Mouse (Mus musculus): ENCODE measurements at regions not wholly inside any gene's neighbourhood (a gene's known extent, or its start where the extent isn't known, plus 50 kb on each side); places are given as distances from the start of the nearest gene placed in this dataset.
A peak's percentile ranks its signal among the peaks of the same experiment; 100 is the strongest.

- WGBS (ENCODE audit: insufficient replicate concordance): 52% methylated on average over 4 of the region's 4 CpGs
- peak; percentile 66 for ATAC-seq (ENCODE audit: low read depth)
- no peak overlapping the region for H3K27ac ChIP-seq
- DNase-seq: no peak
- no peak overlapping the region for H3K9ac ChIP-seq
- H3K27me3 ChIP-seq: no peaks in the 10 kb centered on the region
- no peak overlapping the region for H3K4me3 ChIP-seq (replicated peaks)
- no peaks in the 10 kb centered on the region for H3K9me3 ChIP-seq (replicated peaks)
- peaks cover 26% of the 10 kb centered on the region for H3K4me1 ChIP-seq (replicated peaks)
- no peak overlapping the region for H3K4me2 ChIP-seq
- no peaks in the 10 kb centered on the region for H3K36me3 ChIP-seq
These were observed 99.1 kb downstream of the Hes1 start for GRCm38 (mm10) chr16:30163303-30163702.

- H3K27me3 ChIP-seq: no peaks in the 10 kb centered on the region
- WGBS (ENCODE audit: insufficient replicate concordance): 50% methylated on average over 3 of the region's 3 CpGs
- H3K9me3 ChIP-seq (replicated peaks): no peaks in the 10 kb centered on the region
- peaks cover 16% of the 10 kb centered on the region for H3K4me1 ChIP-seq (replicated peaks)
- H3K4me2 ChIP-seq: no peak overlapping the region
- H3K9ac ChIP-seq: no peak overlapping the region
- no peak for DNase-seq
- no peaks in the 10 kb centered on the region for H3K36me3 ChIP-seq
- no peak overlapping the region for H3K4me3 ChIP-seq (replicated peaks)
- no peak overlapping the region for H3K27ac ChIP-seq
- ATAC-seq (ENCODE audit: low read depth): no peak
These were observed 101.5 kb downstream of the Hes1 start for GRCm38 (mm10) chr16:30165667-30166180.

GRCm38 (mm10) chr16:30171381-30172079 is 95.8 kb downstream of the Cpn2 start:
- WGBS (ENCODE audit: insufficient replicate concordance): 69% methylated on average over 24 of the region's 24 CpGs
- ATAC-seq (ENCODE audit: low read depth): no peak
- DNase-seq: no peak
- H3K4me2 ChIP-seq: no peak overlapping the region
- H3K9ac ChIP-seq: no peak overlapping the region
- H3K9me3 ChIP-seq (replicated peaks): no peaks in the 10 kb centered on the region
- peaks cover 27% of the 10 kb centered on the region for H3K4me1 ChIP-seq (replicated peaks)
- no peaks in the 10 kb centered on the region for H3K27me3 ChIP-seq
- no peak overlapping the region for H3K27ac ChIP-seq
- H3K4me3 ChIP-seq (replicated peaks): no peak overlapping the region
- no peaks in the 10 kb centered on the region for H3K36me3 ChIP-seq

DNA sequence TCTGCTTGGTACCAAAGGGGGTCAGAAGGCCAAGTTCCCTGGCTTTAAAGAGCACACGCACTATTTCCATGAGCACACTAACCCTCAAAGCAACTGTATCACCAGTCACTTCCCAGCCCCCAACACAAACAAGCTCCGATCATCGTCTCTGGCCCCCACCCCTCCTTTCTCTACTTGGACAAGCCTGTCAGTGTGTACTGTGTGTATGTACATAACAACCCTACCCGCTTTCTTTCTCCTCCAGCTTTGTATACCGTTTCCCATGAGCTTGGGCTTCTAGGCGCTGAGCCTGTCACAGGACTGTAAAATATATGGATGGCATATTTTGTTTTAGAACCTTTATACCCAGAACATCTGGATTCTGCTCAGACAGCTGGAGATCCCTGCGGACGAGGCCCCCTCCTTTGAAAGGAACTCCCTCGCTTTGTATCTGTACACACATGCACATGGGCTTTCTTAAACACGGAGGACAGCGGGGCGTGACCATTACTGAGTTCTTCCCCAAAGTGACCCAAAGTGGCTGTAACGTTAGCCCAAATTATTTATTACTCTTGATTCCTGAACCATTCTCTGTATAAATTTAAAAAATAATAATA is 95.1 kb downstream of the Cpn2 start:
- Histone ChIP-seq H3K9me3 (replicated peaks) (no peaks in the 10 kb centered on the region), H3K27ac (no peak overlapping the region), H3K4me2 (no peak overlapping the region), H3K4me1 (replicated peaks) (peaks cover 27% of the 10 kb centered on the region), H3K27me3 (no peaks in the 10 kb centered on the region), H3K4me3 (replicated peaks) (no peak overlapping the region), H3K36me3 (no peaks in the 10 kb centered on the region), H3K9ac (no peak overlapping the region)
- DNase-seq (no peak), ATAC-seq (ENCODE audit: low read depth) (no peak)
- 65% methylated on average over 13 of the region's 13 CpGs for WGBS (ENCODE audit: insufficient replicate concordance)

DNA sequence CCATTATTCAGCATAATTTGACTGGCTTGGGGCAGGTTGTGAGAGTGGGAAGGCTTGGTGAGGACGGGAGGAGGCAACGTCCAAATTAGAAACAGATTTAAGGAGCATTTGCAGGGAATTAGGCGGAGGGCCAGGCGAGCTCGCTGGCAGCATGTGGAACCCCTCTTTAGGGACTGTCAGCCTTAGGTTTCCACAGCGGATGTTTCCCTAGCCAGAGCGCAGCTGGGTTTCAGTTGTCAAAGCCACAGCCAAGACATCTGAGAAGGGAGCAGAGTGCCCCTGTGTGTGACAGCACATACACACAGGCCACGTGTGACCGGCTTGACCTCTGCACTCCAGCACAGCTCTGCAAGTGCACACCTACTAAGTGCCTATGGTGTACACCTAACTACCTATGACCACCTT is 94.5 kb downstream of the Cpn2 start:
- no peaks in the 10 kb centered on the region for H3K27me3 ChIP-seq
- no peak overlapping the region for H3K27ac ChIP-seq
- H3K36me3 ChIP-seq: no peaks in the 10 kb centered on the region
- peaks cover 27% of the 10 kb centered on the region for H3K4me1 ChIP-seq (replicated peaks)
- no peak overlapping the region for H3K4me3 ChIP-seq (replicated peaks)
- ATAC-seq (ENCODE audit: low read depth) (0 out of 2 replicates have a peak, but pooled peaks have one; percentile 13), DNase-seq (no peak)
- no peak overlapping the region for H3K4me2 ChIP-seq
- H3K9ac ChIP-seq: no peak overlapping the region
- no peaks in the 10 kb centered on the region for H3K9me3 ChIP-seq (replicated peaks)
- 45% methylated on average over 9 of the region's 9 CpGs for WGBS (ENCODE audit: insufficient replicate concordance)

- DNase-seq: no peak
- Histone ChIP-seq H3K27ac (no peak overlapping the region), H3K4me1 (replicated peaks) (peaks cover 39% of the 10 kb centered on the region), H3K9me3 (replicated peaks) (no peaks in the 10 kb centered on the region), H3K36me3 (no peaks in the 10 kb centered on the region), H3K4me3 (replicated peaks) (no peak overlapping the region), H3K27me3 (no peaks in the 10 kb centered on the region), H3K9ac (no peak overlapping the region), H3K4me2 (no peak overlapping the region)
- no peak for ATAC-seq (ENCODE audit: low read depth)
- 40% methylated on average over 8 of the region's 8 CpGs for WGBS (ENCODE audit: insufficient replicate concordance)
These were observed 93.1 kb downstream of the Cpn2 start for GRCm38 (mm10) chr16:30173953-30174874.

GRCm38 (mm10) chr16:30176306-30176705 is 91.0 kb downstream of the Cpn2 start:
- H3K9me3 ChIP-seq (replicated peaks): no peaks in the 10 kb centered on the region
- peaks cover 54% of the 10 kb centered on the region for H3K4me1 ChIP-seq (replicated peaks)
- no peak overlapping the region for H3K4me3 ChIP-seq (replicated peaks)
- DNase-seq (no peak), ATAC-seq (ENCODE audit: low read depth) (no peak)
- 65% methylated on average over 5 of the region's 5 CpGs for WGBS (ENCODE audit: insufficient replicate concordance)
- H3K36me3 ChIP-seq: no peaks in the 10 kb centered on the region
- no peak overlapping the region for H3K4me2 ChIP-seq
- H3K27me3 ChIP-seq: no peaks in the 10 kb centered on the region
- H3K27ac ChIP-seq: no peak overlapping the region
- no peak overlapping the region for H3K9ac ChIP-seq

GRCm38 (mm10) chr16:30177769-30178168 is 89.5 kb downstream of the Cpn2 start:
- H3K9ac ChIP-seq: no peak overlapping the region
- no peak overlapping the region for H3K4me3 ChIP-seq (replicated peaks)
- H3K27me3 ChIP-seq: no peaks in the 10 kb centered on the region
- no peaks in the 10 kb centered on the region for H3K9me3 ChIP-seq (replicated peaks)
- DNase-seq (no peak), ATAC-seq (ENCODE audit: low read depth) (no peak)
- no peak overlapping the region for H3K27ac ChIP-seq
- H3K4me2 ChIP-seq: no peak overlapping the region
- 73% methylated on average over 7 of the region's 7 CpGs for WGBS (ENCODE audit: insufficient replicate concordance)
- peaks cover 43% of the 10 kb centered on the region for H3K4me1 ChIP-seq (replicated peaks)
- H3K36me3 ChIP-seq: no peaks in the 10 kb centered on the region

DNA sequence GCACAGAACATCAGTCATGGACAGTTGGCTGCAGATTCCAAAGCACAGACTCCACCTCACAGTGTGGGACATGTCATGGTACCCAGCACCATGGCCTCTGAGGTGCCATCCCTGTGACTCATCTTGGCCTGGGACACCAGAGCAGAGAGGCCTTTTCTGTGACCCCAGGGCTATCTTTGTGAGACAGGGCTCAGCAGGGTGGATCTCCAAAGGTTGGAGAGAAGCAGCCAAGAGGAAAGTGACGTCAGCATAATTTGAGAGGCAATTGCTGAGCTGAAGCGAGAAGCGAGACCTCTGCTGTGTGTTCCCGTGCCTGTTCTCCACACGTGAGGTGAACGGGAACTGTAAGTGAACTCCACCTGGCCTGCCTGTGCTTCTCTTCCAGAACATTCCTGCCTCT is 88.7 kb downstream of the Cpn2 start:
- peaks cover 40% of the 10 kb centered on the region for H3K4me1 ChIP-seq (replicated peaks)

GRCm38 (mm10) chr16:30179504-30179976 is 87.8 kb downstream of the Cpn2 start:
- ATAC-seq (ENCODE audit: low read depth): peak; percentile 66
- Histone ChIP-seq H3K9ac (no peak overlapping the region), H3K4me1 (replicated peaks) (peaks cover 33% of the 10 kb centered on the region), H3K4me3 (replicated peaks) (no peak overlapping the region), H3K27ac (no peak overlapping the region), H3K4me2 (no peak overlapping the region), H3K36me3 (no peaks in the 10 kb centered on the region), H3K27me3 (peaks cover 6% of the 10 kb centered on the region; the same call in 1 of the 2 replicates), H3K9me3 (replicated peaks) (no peaks in the 10 kb centered on the region)
- DNase-seq: no peak
- WGBS (ENCODE audit: insufficient replicate concordance): 13% methylated on average over 5 of the region's 5 CpGs

More for the DNA sequence above, 88.7 kb downstream of the Cpn2 start:
- Histone ChIP-seq H3K9ac (no peak overlapping the region), H3K36me3 (no peaks in the 10 kb centered on the region), H3K27me3 (no peaks in the 10 kb centered on the region), H3K9me3 (replicated peaks) (no peaks in the 10 kb centered on the region), H3K27ac (no peak overlapping the region), H3K4me2 (no peak overlapping the region), H3K4me3 (replicated peaks) (no peak overlapping the region)
- WGBS (ENCODE audit: insufficient replicate concordance): 30% methylated on average over 6 of the region's 6 CpGs
- ATAC-seq (ENCODE audit: low read depth): peak; percentile 16; the same call in 1 of the 2 replicates
- DNase-seq: no peak

- H3K9ac ChIP-seq: no peak overlapping the region
- peaks cover 13% of the 10 kb centered on the region for H3K27me3 ChIP-seq
- no peaks in the 10 kb centered on the region for H3K36me3 ChIP-seq
- ATAC-seq (ENCODE audit: low read depth): no peak
- no peaks in the 10 kb centered on the region for H3K9me3 ChIP-seq (replicated peaks)
- peaks cover 41% of the 10 kb centered on the region for H3K4me1 ChIP-seq (replicated peaks)
- no peak overlapping the region for H3K4me3 ChIP-seq (replicated peaks)
- H3K27ac ChIP-seq: no peak overlapping the region
- 21% methylated on average over 8 of the region's 8 CpGs for WGBS (ENCODE audit: insufficient replicate concordance)
- H3K4me2 ChIP-seq: no peak overlapping the region
- no peak for DNase-seq
These were observed 86.2 kb downstream of the Cpn2 start for GRCm38 (mm10) chr16:30181116-30181515.
